Mouse (Mus musculus) heart, postnatal 0 days (tissue): ENCODE measurements around the gene Stap1. TPM values are rescaled to one million over a fixed set of nuclear protein-coding genes. Genes with fewer than 3 reads are reported as not detected.

Experiments
- ATAC-seq: fragments of 200-750 bp; cut with Nextera tagmentation; 2 replicates; pipeline ENCODE4 v1.8.0; 2017; ENCODE audit warnings: low read depth, moderate number of reproducible peaks, moderate library complexity; ENCODE audit not compliant: insufficient read depth
- DNase-seq: peaks from one replicate; pipeline ENCODE4 v3.0.0-alpha.2; 2016; ENCODE audit warnings: low spot score
- H3K27ac ChIP-seq: fragments of 300-500 bp; sonication (generic); 2 replicates; pipeline ENCODE4 v1.5.1; 2014; ENCODE audit warnings: low read depth, mild to moderate bottlenecking
- H3K27me3 ChIP-seq: fragments of 300-500 bp; sonication (generic); 2 replicates; pipeline ENCODE4 v1.6.1; 2014; ENCODE audit warnings: low read length, mixed read lengths; ENCODE audit not compliant: control insufficient read depth, insufficient read depth
- H3K36me3 ChIP-seq: fragments of 300-500 bp; sonication (generic); replicated peaks from 2 replicates; pipeline ENCODE4 v1.6.1; 2014; ENCODE audit warnings: low read length, mixed read lengths; ENCODE audit not compliant: control insufficient read depth, insufficient read depth
- H3K4me1 ChIP-seq: fragments of 300-500 bp; sonication (generic); 2 replicates; pipeline ENCODE4 v1.6.1; 2014; ENCODE audit warnings: antibody characterized with exemption; ENCODE audit not compliant: control insufficient read depth, insufficient read depth
- H3K4me2 ChIP-seq: fragments of 300-500 bp; sonication (generic); 2 replicates; pipeline ENCODE4 v1.6.1; 2014; ENCODE audit warnings: low read depth, mild to moderate bottlenecking, low read length, moderate library complexity
- H3K4me3 ChIP-seq: fragments of 300-500 bp; sonication (generic); 2 replicates; pipeline ENCODE4 v1.5.1; 2014; ENCODE audit warnings: low read depth, low read length
- H3K9ac ChIP-seq: fragments of 300-500 bp; sonication (generic); replicated peaks from 2 replicates; pipeline ENCODE4 v1.6.1; 2014; ENCODE audit warnings: low read depth, low read length, mixed read lengths
- H3K9me3 ChIP-seq: fragments of 300-500 bp; sonication (generic); replicated peaks from 2 replicates; pipeline ENCODE4 v1.6.1; 2016; ENCODE audit warnings: low read length; ENCODE audit not compliant: control insufficient read depth
- CTCF ChIP-seq: IDR thresholded peaks from 2 replicates; pipeline ENCODE4 v1.5.1; 2016; ENCODE audit warnings: antibody characterized with exemption, control low read depth, low read depth
- EP300 ChIP-seq: IDR thresholded peaks from 2 replicates; pipeline ENCODE4 v1.6.1; 2016; ENCODE audit warnings: antibody characterized with exemption, low read depth
- WGBS: fragments of 180-500 bp; shearing (Covaris S2); extraction: QIAGEN DNeasy Blood & Tissue Kit; methylation state at CpG from one replicate; pipeline ENCODE4 v1.1.7; 2014; 5-methylcytosine and 5-hydroxymethylcytosine counted together
- polyA plus RNA-seq: library from polyadenylated mRNA; unstranded; fragments of >200 nt; fragmentation: Nextera tagmentation; extraction: Ambion mirVana; gene quantifications from 2 replicates; pipeline ENCODE4 v1.2.1, GENCODE M21; 2015
- total RNA-seq: library from RNA; depleted of rRNA; stranded (reverse); fragments of >200 nt; gene quantifications from 2 replicates; pipeline ENCODE4 v1.2.3, GENCODE M21; 2014; ENCODE audit warnings: low replicate concordance

Gene Stap1
- total and polyA plus RNA-seq, 2 experiments from 2014 or later = 0.27 TPM; not detected in 1

- H3K4me3 ChIP-seq = peak overlapping the region; percentile 87
- DNase-seq (peak; percentile 88), ATAC-seq (peak; percentile 21)
- no peaks in the 10 kb centered on the region for H3K9me3 ChIP-seq
- peak overlapping the region; percentile 82; the same call in 1 of the 2 replicates for H3K27ac ChIP-seq
- no peaks in the 10 kb centered on the region for H3K27me3 ChIP-seq
- H3K4me1 ChIP-seq = peaks cover 10% of the 10 kb centered on the region; the same call in 1 of the 2 replicates
- under 1% methylated on average over 17 of the region's 17 CpGs for WGBS
- no peaks in the 10 kb centered on the region for H3K36me3 ChIP-seq
- H3K4me2 ChIP-seq = peak overlapping the region; percentile 74
- H3K9ac ChIP-seq = peak overlapping the region; percentile 40; the same call in 1 of the 2 replicates
- no peak for TF ChIP-seq EP300
- TF ChIP-seq CTCF = peak; percentile 78
Measured at GRCm38 (mm10) chr5:86066551-86066929, 5.0 kb upstream of the Stap1 start.

- DNase-seq (peak; percentile 16), ATAC-seq (no peak)
- Histone ChIP-seq H3K27me3 (no peaks in the 10 kb centered on the region), H3K9ac (no peak overlapping the region), H3K4me2 (no peak overlapping the region), H3K36me3 (no peaks in the 10 kb centered on the region), H3K27ac (no peak overlapping the region), H3K9me3 (no peaks in the 10 kb centered on the region), H3K4me1 (peaks cover 9% of the 10 kb centered on the region; the same call in 1 of the 2 replicates), H3K4me3 (no peak overlapping the region)
- WGBS = 46% methylated on average over 3 of the region's 3 CpGs
- TF ChIP-seq CTCF (no peak), EP300 (no peak)
Measured at GRCm38 (mm10) chr5:86068451-86068850, 3.1 kb upstream of the Stap1 start.

- Histone ChIP-seq H3K9ac (no peak overlapping the region), H3K9me3 (no peaks in the 10 kb centered on the region), H3K36me3 (no peaks in the 10 kb centered on the region), H3K4me3 (no peak overlapping the region), H3K27ac (no peak overlapping the region), H3K27me3 (no peaks in the 10 kb centered on the region), H3K4me1 (0 out of 2 replicates have a peak, but pooled peaks cover 4% of the 10 kb centered on the region), H3K4me2 (no peak overlapping the region)
- 72% methylated on average over 6 of the region's 6 CpGs for WGBS
- TF ChIP-seq CTCF (no peak), EP300 (no peak)
- no peak for DNase-seq
- no peak for ATAC-seq
Measured at GRCm38 (mm10) chr5:86069121-86069520, 2.4 kb upstream of the Stap1 start.

GRCm38 (mm10) chr5:86072756-86073386, 1.3 kb downstream of the Stap1 start:
- H3K4me1 ChIP-seq = no peaks in the 10 kb centered on the region
- TF ChIP-seq EP300 (no peak), CTCF (no peak)
- no peak for DNase-seq
- ATAC-seq = no peak
- 74% methylated on average over 4 of the region's 4 CpGs for WGBS
- no peaks in the 10 kb centered on the region for H3K9me3 ChIP-seq
- H3K27ac ChIP-seq = no peak overlapping the region
- no peak overlapping the region for H3K4me2 ChIP-seq
- no peak overlapping the region for H3K9ac ChIP-seq
- no peaks in the 10 kb centered on the region for H3K36me3 ChIP-seq
- no peaks in the 10 kb centered on the region for H3K27me3 ChIP-seq
- no peak overlapping the region for H3K4me3 ChIP-seq

GRCm38 (mm10) chr5:86078720-86079334, 7.3 kb downstream of the Stap1 start:
- ATAC-seq = no peak
- DNase-seq = no peak
- TF ChIP-seq EP300 (no peak), CTCF (no peak)
- Histone ChIP-seq H3K9ac (no peak overlapping the region), H3K4me1 (no peaks in the 10 kb centered on the region), H3K4me2 (no peak overlapping the region), H3K27me3 (no peaks in the 10 kb centered on the region), H3K9me3 (no peaks in the 10 kb centered on the region), H3K27ac (no peak overlapping the region), H3K4me3 (no peak overlapping the region), H3K36me3 (no peaks in the 10 kb centered on the region)
- WGBS = 69% methylated on average over 3 of the region's 3 CpGs

- no peaks in the 10 kb centered on the region for H3K27me3 ChIP-seq
- 79% methylated on average over 6 of the region's 6 CpGs for WGBS
- H3K9me3 ChIP-seq = no peaks in the 10 kb centered on the region
- no peak overlapping the region for H3K9ac ChIP-seq
- no peaks in the 10 kb centered on the region for H3K36me3 ChIP-seq
- TF ChIP-seq CTCF (no peak), EP300 (no peak)
- no peaks in the 10 kb centered on the region for H3K4me1 ChIP-seq
- no peak overlapping the region for H3K4me3 ChIP-seq
- H3K4me2 ChIP-seq = no peak overlapping the region
- ATAC-seq (no peak), DNase-seq (no peak)
- H3K27ac ChIP-seq = no peak overlapping the region
Measured at GRCm38 (mm10) chr5:86083987-86084386, 12.4 kb downstream of the Stap1 start.
